Mouse (Mus musculus) cerebral cortex, adult 2 months (tissue): Measurements from ENCODE around the gene Abhd14b.

ENCODE experiments used
- WGBS: fragments of 180-500 bp; shearing (Covaris S2); methylation state at CpG from one replicate; pipeline ENCODE4 v1.1.7; 2018; 5-methylcytosine and 5-hydroxymethylcytosine counted together

The Abhd14b gene

GRCm38 (mm10) chr9:106476002-106476923 is 29.0 kb downstream of the Abhd14b start:
- 21% methylated on average over 16 of the region's 16 CpGs for WGBS

GRCm38 (mm10) chr9:106476924-106477484 is 29.7 kb downstream of the Abhd14b start, which contains the start of gene Parp3:
TSS of gene Parp3 (minus strand) at chr9:106476949.
- under 1% methylated on average over 41 of the region's 41 CpGs for WGBS

GRCm38 (mm10) chr9:106477649-106478048 is 30.4 kb downstream of the Abhd14b start:
- WGBS = 2% methylated on average over 16 of the region's 16 CpGs

- WGBS = 76% methylated on average over 9 of the region's 9 CpGs
Observed at GRCm38 (mm10) chr9:106478101-106478500, 30.8 kb downstream of the Abhd14b start.

- 95% methylated on average over 7 of the region's 7 CpGs for WGBS
Observed at GRCm38 (mm10) chr9:106480541-106480940, 33.3 kb downstream of the Abhd14b start.

- WGBS = 95% methylated on average over 15 of the region's 15 CpGs
Observed at GRCm38 (mm10) chr9:106481075-106481474, 33.8 kb downstream of the Abhd14b start.

- WGBS = 90% methylated on average over 13 of the region's 13 CpGs
Observed at GRCm38 (mm10) chr9:106481676-106482075, 34.4 kb downstream of the Abhd14b start.

GRCm38 (mm10) chr9:106482578-106483115 is 35.4 kb downstream of the Abhd14b start:
- 83% methylated on average over 17 of the region's 17 CpGs for WGBS

GRCm38 (mm10) chr9:106483136-106483535 is 35.9 kb downstream of the Abhd14b start:
- WGBS = 94% methylated on average over 10 of the region's 10 CpGs

- WGBS = 92% methylated on average over 17 of the region's 17 CpGs
Observed at GRCm38 (mm10) chr9:106483606-106484005, 36.3 kb downstream of the Abhd14b start.

GRCm38 (mm10) chr9:106485076-106485475 is 37.8 kb downstream of the Abhd14b start:
- 91% methylated on average over 10 of the region's 10 CpGs for whole genome bisulfite sequencing

- 87% methylated on average over 6 of the region's 6 CpGs for WGBS
Observed at GRCm38 (mm10) chr9:106487602-106488001, 40.3 kb downstream of the Abhd14b start.

GRCm38 (mm10) chr9:106499667-106500066 is 52.4 kb downstream of the Abhd14b start, which contains the start of gene Iqcf1:
TSS of gene Iqcf1 (plus strand) at chr9:106499967.
- whole genome bisulfite sequencing = 93% methylated on average over 6 of the region's 6 CpGs

- WGBS = 89% methylated on average over 22 of the region's 22 CpGs
Observed at GRCm38 (mm10) chr9:106501846-106502245, 54.6 kb downstream of the Abhd14b start.
